Mouse (Mus musculus): ENCODE measurements around the gene Rpl38. TPM values are rescaled to one million over a fixed set of nuclear protein-coding genes. Genes with fewer than 3 reads are reported as not detected.

Gene Rpl38
- polyA plus RNA-seq, 1 experiment from 2014 or later = 977 TPM

GRCm38 (mm10) chr11:114652531-114652930 lies 15.8 kb upstream of the Rpl38 start:
- no peak overlapping the region for H3K27ac ChIP-seq (ENCODE audit: low read depth, low read length)
- WGBS = 7% methylated on average over 16 of the region's 16 CpGs

GRCm38 (mm10) chr11:114653664-114654063 lies 14.7 kb upstream of the Rpl38 start:
- no peaks in the 10 kb centered on the region for H3K27me3 ChIP-seq (ENCODE audit: control insufficient read depth, insufficient read depth, low read length)
- H3K4me3 ChIP-seq (ENCODE audit: low read depth, low read length) = no peak overlapping the region
- no peaks in the 10 kb centered on the region for H3K36me3 ChIP-seq (ENCODE audit: control insufficient read depth, insufficient read depth, low read length)
- no peak overlapping the region for H3K27ac ChIP-seq (ENCODE audit: low read depth, low read length)
- DNase-seq (ENCODE audit: low spot score, missing footprints) (no peak), ATAC-seq (ENCODE audit: low FRiP score) (no peak)
- no peaks in the 10 kb centered on the region for H3K9me3 ChIP-seq (ENCODE audit: control insufficient read depth, low read length)
- no peak overlapping the region for H3K9ac ChIP-seq (ENCODE audit: low read length)
- no peaks in the 10 kb centered on the region; the same call in 1 of the 2 replicates for H3K4me1 ChIP-seq (ENCODE audit: control insufficient read depth, insufficient read depth, low read length)
- H3K4me2 ChIP-seq = no peak overlapping the region
- 82% methylated on average over 6 of the region's 6 CpGs for WGBS

More at GRCm38 (mm10) chr11:114652531-114652930, 15.8 kb upstream of the Rpl38 start:
- Histone ChIP-seq H3K9me3 (ENCODE audit: control insufficient read depth, low read length) (no peaks in the 10 kb centered on the region), H3K27me3 (ENCODE audit: control insufficient read depth, insufficient read depth, low read length) (no peaks in the 10 kb centered on the region), H3K4me2 (no peak overlapping the region), H3K36me3 (ENCODE audit: control insufficient read depth, insufficient read depth, low read length) (no peaks in the 10 kb centered on the region), H3K4me1 (ENCODE audit: control insufficient read depth, insufficient read depth, low read length) (no peaks in the 10 kb centered on the region; the same call in 1 of the 2 replicates), H3K9ac (ENCODE audit: low read length) (no peak overlapping the region), H3K4me3 (ENCODE audit: low read depth, low read length) (no peak overlapping the region)
- no peak for ATAC-seq (ENCODE audit: low FRiP score)
- DNase-seq (ENCODE audit: low spot score, missing footprints) = no peak

GRCm38 (mm10) chr11:114654552-114654951 lies 13.8 kb upstream of the Rpl38 start:
- no peak overlapping the region for H3K4me2 ChIP-seq
- no peak overlapping the region for H3K9ac ChIP-seq (ENCODE audit: low read length)
- DNase-seq (ENCODE audit: low spot score, missing footprints) = no peak
- no peak for ATAC-seq (ENCODE audit: low FRiP score)
- no peaks in the 10 kb centered on the region; the same call in 1 of the 2 replicates for H3K4me1 ChIP-seq (ENCODE audit: control insufficient read depth, insufficient read depth, low read length)
- no peaks in the 10 kb centered on the region for H3K9me3 ChIP-seq (ENCODE audit: control insufficient read depth, low read length)
- H3K36me3 ChIP-seq (ENCODE audit: control insufficient read depth, insufficient read depth, low read length) = no peaks in the 10 kb centered on the region
- no peak overlapping the region for H3K27ac ChIP-seq (ENCODE audit: low read depth, low read length)
- WGBS = 70% methylated on average over 5 of the region's 5 CpGs
- no peak overlapping the region for H3K4me3 ChIP-seq (ENCODE audit: low read depth, low read length)
- H3K27me3 ChIP-seq (ENCODE audit: control insufficient read depth, insufficient read depth, low read length) = no peaks in the 10 kb centered on the region

GRCm38 (mm10) chr11:114655350-114656008 lies 12.8 kb upstream of the Rpl38 start:
- no peaks in the 10 kb centered on the region for H3K9me3 ChIP-seq (ENCODE audit: control insufficient read depth, low read length)
- H3K4me2 ChIP-seq = no peak overlapping the region
- 84% methylated on average over 7 of the region's 7 CpGs for WGBS
- H3K9ac ChIP-seq (ENCODE audit: low read length) = no peak overlapping the region
- H3K36me3 ChIP-seq (ENCODE audit: control insufficient read depth, insufficient read depth, low read length) = no peaks in the 10 kb centered on the region
- H3K27ac ChIP-seq (ENCODE audit: low read depth, low read length) = no peak overlapping the region
- H3K4me1 ChIP-seq (ENCODE audit: control insufficient read depth, insufficient read depth, low read length) = no peaks in the 10 kb centered on the region; the same call in 1 of the 2 replicates
- H3K27me3 ChIP-seq (ENCODE audit: control insufficient read depth, insufficient read depth, low read length) = no peaks in the 10 kb centered on the region
- no peak for ATAC-seq (ENCODE audit: low FRiP score)
- DNase-seq (ENCODE audit: low spot score, missing footprints) = no peak
- no peak overlapping the region for H3K4me3 ChIP-seq (ENCODE audit: low read depth, low read length)

GRCm38 (mm10) chr11:114656994-114657644 lies 11.2 kb upstream of the Rpl38 start:
- ATAC-seq (ENCODE audit: low FRiP score) = peak; percentile 82
- DNase-seq (ENCODE audit: low spot score, missing footprints) = no peak
- H3K4me2 ChIP-seq = no peak overlapping the region; the same call in 1 of the 2 replicates

GRCm38 (mm10) chr11:114657737-114658136 lies 10.6 kb upstream of the Rpl38 start:
- peak; percentile 59 for ATAC-seq (ENCODE audit: low FRiP score)
- peak overlapping the region; percentile 41 for H3K27ac ChIP-seq (ENCODE audit: low read depth, low read length)
- 21% methylated on average over 7 of the region's 7 CpGs for WGBS

More at GRCm38 (mm10) chr11:114656994-114657644, 11.2 kb upstream of the Rpl38 start:
- Histone ChIP-seq H3K4me1 (ENCODE audit: control insufficient read depth, insufficient read depth, low read length) (no peaks in the 10 kb centered on the region; the same call in 1 of the 2 replicates), H3K27me3 (ENCODE audit: control insufficient read depth, insufficient read depth, low read length) (no peaks in the 10 kb centered on the region), H3K36me3 (ENCODE audit: control insufficient read depth, insufficient read depth, low read length) (no peaks in the 10 kb centered on the region), H3K27ac (ENCODE audit: low read depth, low read length) (peak overlapping the region; percentile 51), H3K4me3 (ENCODE audit: low read depth, low read length) (no peak overlapping the region), H3K9me3 (ENCODE audit: control insufficient read depth, low read length) (no peaks in the 10 kb centered on the region), H3K9ac (ENCODE audit: low read length) (no peak overlapping the region)
- WGBS = 55% methylated on average over 27 of the region's 27 CpGs

GRCm38 (mm10) chr11:114662161-114662560 lies 6.2 kb upstream of the Rpl38 start:
- Histone ChIP-seq H3K4me1 (ENCODE audit: control insufficient read depth, insufficient read depth, low read length) (no peaks in the 10 kb centered on the region), H3K9me3 (ENCODE audit: control insufficient read depth, low read length) (no peaks in the 10 kb centered on the region), H3K36me3 (ENCODE audit: control insufficient read depth, insufficient read depth, low read length) (no peaks in the 10 kb centered on the region), H3K4me2 (no peak overlapping the region), H3K27me3 (ENCODE audit: control insufficient read depth, insufficient read depth, low read length) (no peaks in the 10 kb centered on the region), H3K27ac (ENCODE audit: low read depth, low read length) (no peak overlapping the region), H3K9ac (ENCODE audit: low read length) (no peak overlapping the region), H3K4me3 (ENCODE audit: low read depth, low read length) (no peak overlapping the region)
- ATAC-seq (ENCODE audit: low FRiP score) = no peak
- DNase-seq (ENCODE audit: low spot score, missing footprints) = no peak
- 87% methylated on average over 14 of the region's 14 CpGs for WGBS

More at GRCm38 (mm10) chr11:114657737-114658136, 10.6 kb upstream of the Rpl38 start:
- H3K9ac ChIP-seq (ENCODE audit: low read length) = no peak overlapping the region
- no peaks in the 10 kb centered on the region for H3K9me3 ChIP-seq (ENCODE audit: control insufficient read depth, low read length)
- H3K4me1 ChIP-seq (ENCODE audit: control insufficient read depth, insufficient read depth, low read length) = no peaks in the 10 kb centered on the region; the same call in 1 of the 2 replicates
- H3K4me2 ChIP-seq = no peak overlapping the region
- H3K36me3 ChIP-seq (ENCODE audit: control insufficient read depth, insufficient read depth, low read length) = no peaks in the 10 kb centered on the region
- no peak overlapping the region for H3K4me3 ChIP-seq (ENCODE audit: low read depth, low read length)
- no peaks in the 10 kb centered on the region for H3K27me3 ChIP-seq (ENCODE audit: control insufficient read depth, insufficient read depth, low read length)
- DNase-seq (ENCODE audit: low spot score, missing footprints) = peak; percentile 96

- DNase-seq (ENCODE audit: low spot score, missing footprints) (no peak), ATAC-seq (ENCODE audit: low FRiP score) (no peak)
- no peaks in the 10 kb centered on the region for H3K4me1 ChIP-seq (ENCODE audit: control insufficient read depth, insufficient read depth, low read length)
- H3K9ac ChIP-seq (ENCODE audit: low read length) = no peak overlapping the region
- H3K36me3 ChIP-seq (ENCODE audit: control insufficient read depth, insufficient read depth, low read length) = no peaks in the 10 kb centered on the region
- no peak overlapping the region for H3K4me3 ChIP-seq (ENCODE audit: low read depth, low read length)
- no peaks in the 10 kb centered on the region for H3K27me3 ChIP-seq (ENCODE audit: control insufficient read depth, insufficient read depth, low read length)
- H3K9me3 ChIP-seq (ENCODE audit: control insufficient read depth, low read length) = no peaks in the 10 kb centered on the region
- no peak overlapping the region for H3K27ac ChIP-seq (ENCODE audit: low read depth, low read length)
- WGBS = 40% methylated on average over 6 of the region's 6 CpGs
- no peak overlapping the region for H3K4me2 ChIP-seq
Observed at GRCm38 (mm10) chr11:114662746-114663362, 5.5 kb upstream of the Rpl38 start.

GRCm38 (mm10) chr11:114664164-114664563 lies 4.2 kb upstream of the Rpl38 start:
- Histone ChIP-seq H3K4me1 (ENCODE audit: control insufficient read depth, insufficient read depth, low read length) (peaks cover under 1% of the 10 kb centered on the region), H3K36me3 (ENCODE audit: control insufficient read depth, insufficient read depth, low read length) (no peaks in the 10 kb centered on the region), H3K27me3 (ENCODE audit: control insufficient read depth, insufficient read depth, low read length) (no peaks in the 10 kb centered on the region), H3K9ac (ENCODE audit: low read length) (no peak overlapping the region), H3K27ac (ENCODE audit: low read depth, low read length) (no peak overlapping the region), H3K4me2 (no peak overlapping the region), H3K4me3 (ENCODE audit: low read depth, low read length) (no peak overlapping the region), H3K9me3 (ENCODE audit: control insufficient read depth, low read length) (no peaks in the 10 kb centered on the region)
- 81% methylated on average over 7 of the region's 7 CpGs for WGBS
- ATAC-seq (ENCODE audit: low FRiP score) (no peak), DNase-seq (ENCODE audit: low spot score, missing footprints) (no peak)

All from midbrain, embryonic 11.5 days (tissue).